Mouse (Mus musculus) urinary bladder, postnatal 10 days (tissue): ENCODE data around the gene Gfm2.

Experiments
- DNase-seq: peaks from one replicate; pipeline ENCODE4 v3.0.0; 2022; ENCODE audit warnings: low spot score

Gene Gfm2

GRCm38 (mm10) chr13:97230101-97230500 lies 92.4 kb downstream of the Gfm2 start:
- DNase-seq = no peak
